In the genomic region with DNA sequence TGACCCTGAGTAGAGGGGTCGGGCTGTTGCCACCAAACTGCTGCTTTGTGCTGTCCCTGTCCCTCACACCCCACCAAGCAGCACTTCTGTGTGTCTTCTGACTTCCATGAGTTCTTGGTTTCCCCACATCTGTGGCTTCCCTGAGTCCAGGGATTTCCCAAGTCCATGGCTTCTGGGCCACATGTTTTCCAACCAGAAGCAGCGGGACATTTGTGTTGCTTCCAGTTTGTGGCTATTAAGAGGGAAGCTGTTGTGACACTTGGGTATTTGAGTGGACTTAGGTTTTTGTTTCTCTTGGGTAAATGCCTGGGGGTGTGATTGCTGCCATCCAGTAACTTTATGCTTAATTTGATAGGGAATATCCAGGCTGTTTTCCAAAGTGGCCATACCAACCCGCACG, we compare ENCODE assay signal across 15 mouse cellular contexts. TPM values are rescaled to one million over a fixed set of nuclear protein-coding genes. Genes with fewer than 3 reads are reported as not detected.
DNase-seq lines count a peak whose midpoint lies in the region; ATAC-seq and TF ChIP-seq lines count a peak whose summit lies in the region.
"Had no signal": no experiment of that assay in that cellular context is flagged by ENCODE, and none has a peak within 500 bp of the region (broad histone marks: within the 10 kb centered on the region; RNA-seq: fewer than 3 reads in every experiment).

No protein-coding gene starts in this region.

- ATAC-seq in hindbrain, embryonic 12.5 days (ENCODE audit: low FRiP score): no peak
- ATAC-seq in hindbrain, postnatal 0 days: no peak
- no peak for ATAC-seq in embryonic facial prominence, embryonic 11.5 days (replicated peaks; ENCODE audit: insufficient number of reproducible peaks, low FRiP score, low TSS enrichment, low read depth)
- ATAC-seq in limb, embryonic 13.5 days (ENCODE audit: low FRiP score, low read depth): no peak
- ATAC-seq in megakaryocyte, adult 5-6 weeks (ENCODE audit: poor library complexity, severe bottlenecking): no peak
- ATAC-seq: liver, embryonic 12.5 days; midbrain, embryonic 15.5 days had no signal

- H3K4me3 ChIP-seq in gastrocnemius, adult 2 months: no peak overlapping the region
- H3K4me3 ChIP-seq in hindbrain, embryonic 12.5 days: no peak overlapping the region
- no peak overlapping the region for H3K4me3 ChIP-seq in hindbrain, postnatal 0 days (ENCODE audit: low read length)
- H3K4me3 ChIP-seq in embryonic facial prominence, embryonic 11.5 days (ENCODE audit: low read depth, low read length): no peak overlapping the region
- H3K4me3 ChIP-seq in limb, embryonic 13.5 days: no peak overlapping the region
- H3K4me3 ChIP-seq: erythroblast, embryonic 14.5 days; liver, embryonic 12.5 days; midbrain, embryonic 15.5 days had no signal

- H3K36me3 ChIP-seq in hindbrain, embryonic 12.5 days: no peaks in the 10 kb centered on the region
- no peaks in the 10 kb centered on the region for H3K36me3 ChIP-seq in hindbrain, postnatal 0 days (ENCODE audit: insufficient read depth, low read length)
- H3K36me3 ChIP-seq in embryonic facial prominence, embryonic 11.5 days (replicated peaks; ENCODE audit: control insufficient read depth, insufficient read depth, low read depth, low read length): no peaks in the 10 kb centered on the region
- H3K36me3 ChIP-seq in limb, embryonic 13.5 days: no peaks in the 10 kb centered on the region
- H3K36me3 ChIP-seq: midbrain, embryonic 15.5 days had no signal

- intact Hi-C loops in gastrocnemius, adult 2 months (cut with DNase I): no loop called here

- peaks cover 75% of the 10 kb centered on the region for H3K4me1 ChIP-seq in hindbrain, embryonic 12.5 days
- H3K4me1 ChIP-seq in hindbrain, postnatal 0 days (ENCODE audit: insufficient read depth, low read length): peaks cover 48% of the 10 kb centered on the region
- peaks cover 55% of the 10 kb centered on the region for H3K4me1 ChIP-seq in embryonic facial prominence, embryonic 11.5 days (ENCODE audit: control insufficient read depth, insufficient read depth, low read length)
- H3K4me1 ChIP-seq in limb, embryonic 13.5 days: peaks cover 100% of the 10 kb centered on the region

- H3K27me3 ChIP-seq in hindbrain, embryonic 12.5 days: no peaks in the 10 kb centered on the region
- no peaks in the 10 kb centered on the region for H3K27me3 ChIP-seq in hindbrain, postnatal 0 days (ENCODE audit: insufficient read depth, low read length)
- no peaks in the 10 kb centered on the region for H3K27me3 ChIP-seq in embryonic facial prominence, embryonic 11.5 days (ENCODE audit: control insufficient read depth, insufficient read depth, low read length)
- H3K27me3 ChIP-seq in limb, embryonic 13.5 days: no peaks in the 10 kb centered on the region
- H3K27me3 ChIP-seq: liver, embryonic 12.5 days; midbrain, embryonic 15.5 days had no signal

- DNase-seq in gastrocnemius, adult 2 months: no peak
- DNase-seq in gastrocnemius, adult 18-20 months (ENCODE audit: low spot score): no peak
- no peak for DNase-seq in hindbrain, postnatal 0 days (ENCODE audit: low spot score)
- DNase-seq in embryonic facial prominence, embryonic 11.5 days (ENCODE audit: low spot score): no peak
- no peak for DNase-seq in frontal cortex, postnatal 25 days (ENCODE audit: low spot score in 2 of 2)
- DNase-seq: cerebellum, postnatal 36 days; kidney, postnatal 25 days; lung, postnatal 36 days; thymus, adult 2 months had no signal

- no peak overlapping the region for H3K9ac ChIP-seq in hindbrain, embryonic 12.5 days
- no peak overlapping the region for H3K9ac ChIP-seq in hindbrain, postnatal 0 days (replicated peaks; ENCODE audit: low read length)
- no peak overlapping the region for H3K9ac ChIP-seq in embryonic facial prominence, embryonic 11.5 days (replicated peaks; ENCODE audit: low read length)
- H3K9ac ChIP-seq in limb, embryonic 13.5 days: no peak overlapping the region
- H3K9ac ChIP-seq: liver, embryonic 12.5 days; midbrain, embryonic 15.5 days had no signal

- H3K27ac ChIP-seq in gastrocnemius, adult 2 months: peak overlapping the region; percentile 74
- H3K27ac ChIP-seq in hindbrain, embryonic 12.5 days: peak overlapping the region; percentile 79
- H3K27ac ChIP-seq in hindbrain, postnatal 0 days: no peak overlapping the region
- peak overlapping the region; percentile 97 for H3K27ac ChIP-seq in embryonic facial prominence, embryonic 11.5 days (replicated peaks; ENCODE audit: low read depth, low read length)
- peak overlapping the region; percentile 99 for H3K27ac ChIP-seq in limb, embryonic 13.5 days
- H3K27ac ChIP-seq: midbrain, embryonic 15.5 days had no signal

- WGBS in hindbrain, embryonic 12.5 days: 70% methylated on average over 4 of the region's 4 CpGs
- WGBS in hindbrain, postnatal 0 days: 69% methylated on average over 4 of the region's 4 CpGs
- WGBS in embryonic facial prominence, embryonic 11.5 days: 37% methylated on average over 4 of the region's 4 CpGs
- WGBS in limb, embryonic 13.5 days: 37% methylated on average over 4 of the region's 4 CpGs

- H3K9me3 ChIP-seq in hindbrain, embryonic 12.5 days (replicated peaks): no peaks in the 10 kb centered on the region
- no peaks in the 10 kb centered on the region for H3K9me3 ChIP-seq in hindbrain, postnatal 0 days (ENCODE audit: low read length)
- H3K9me3 ChIP-seq in embryonic facial prominence, embryonic 11.5 days (replicated peaks; ENCODE audit: control insufficient read depth, low read length): no peaks in the 10 kb centered on the region
- no peaks in the 10 kb centered on the region for H3K9me3 ChIP-seq in limb, embryonic 13.5 days
- H3K9me3 ChIP-seq: liver, embryonic 12.5 days; midbrain, embryonic 15.5 days had no signal

- no peak overlapping the region for H3K4me2 ChIP-seq in hindbrain, embryonic 12.5 days (replicated peaks)
- H3K4me2 ChIP-seq in hindbrain, postnatal 0 days (ENCODE audit: low read depth, low read length): no peak overlapping the region
- H3K4me2 ChIP-seq in embryonic facial prominence, embryonic 11.5 days (ENCODE audit: low read depth, low read length): no peak overlapping the region
- peak overlapping the region; percentile 50 for H3K4me2 ChIP-seq in limb, embryonic 13.5 days (replicated peaks)
- H3K4me2 ChIP-seq: liver, embryonic 12.5 days; midbrain, embryonic 15.5 days had no signal

- no peak for TF ChIP-seq CTCF in gastrocnemius, adult 2 months (IDR thresholded peaks at IDR 0.05)
- no peak for TF ChIP-seq CTCF in hindbrain, postnatal 0 days (IDR thresholded peaks at IDR 0.05; ENCODE audit: low read depth)

RNA-seq across cellular contexts. Expression of a gene that starts 20.5 kb away (rescaled TPM):
- total RNA-seq in gastrocnemius, adult 2 months (2021): 1 to 10 TPM; 3.0 to 3.2 TPM
- total RNA-seq in gastrocnemius, adult 18-20 months (2021): 1 to 10 TPM; 2.9 to 3.7 TPM
- polyA plus RNA-seq in hindbrain, embryonic 12.5 days (2016; fragmentation: Nextera tagmentation; extraction: Ambion mirVana): 61.9 and 66.4 TPM in 2 replicates
- 76.3 and 84.0 TPM in 2 replicates for total RNA-seq in hindbrain, postnatal 0 days (2014; rRNA removed)
- 62.1 and 65.7 TPM in 2 replicates for polyA plus RNA-seq in hindbrain, postnatal 0 days (2015; fragmentation: Nextera tagmentation; extraction: Ambion mirVana)
- 40.6 and 42.3 TPM in 2 replicates for polyA plus RNA-seq in embryonic facial prominence, embryonic 11.5 days (2014; fragmentation: Nextera tagmentation; extraction: Ambion mirVana)
- polyA plus RNA-seq in limb, embryonic 13.5 days (2015; fragmentation: Nextera tagmentation; extraction: Ambion mirVana): 93.6 and 96.5 TPM in 2 replicates
- 0.11 TPM in 1 of 2 replicates, not detected in the other for total RNA-seq in megakaryocyte, adult 5-6 weeks (2015)
- total RNA-seq in megakaryocyte, adult 5-6 weeks (2017): 0.40 and 0.57 TPM in 2 replicates

Comparison
In these comparisons a context has a peak if more than half of its experiments do, and no peak if none do; other contexts are left out.
1. RNA of a gene that starts 20.5 kb away (total RNA-seq): 76.3 to 84.0 TPM in hindbrain, postnatal 0 days; 2.9 to 3.7 TPM in gastrocnemius, adult 18-20 months, 3.0 to 3.2 TPM in gastrocnemius, adult 2 months and 0.11 to 0.57 TPM in megakaryocyte, adult 5-6 weeks; every median in the first group is over 10 times any median in the second.